Mouse (Mus musculus): ENCODE results near the gene Slc7a10.
A peak's percentile ranks its signal among the peaks of the same experiment; 100 is the strongest.

Slc7a10 gene

DNA sequence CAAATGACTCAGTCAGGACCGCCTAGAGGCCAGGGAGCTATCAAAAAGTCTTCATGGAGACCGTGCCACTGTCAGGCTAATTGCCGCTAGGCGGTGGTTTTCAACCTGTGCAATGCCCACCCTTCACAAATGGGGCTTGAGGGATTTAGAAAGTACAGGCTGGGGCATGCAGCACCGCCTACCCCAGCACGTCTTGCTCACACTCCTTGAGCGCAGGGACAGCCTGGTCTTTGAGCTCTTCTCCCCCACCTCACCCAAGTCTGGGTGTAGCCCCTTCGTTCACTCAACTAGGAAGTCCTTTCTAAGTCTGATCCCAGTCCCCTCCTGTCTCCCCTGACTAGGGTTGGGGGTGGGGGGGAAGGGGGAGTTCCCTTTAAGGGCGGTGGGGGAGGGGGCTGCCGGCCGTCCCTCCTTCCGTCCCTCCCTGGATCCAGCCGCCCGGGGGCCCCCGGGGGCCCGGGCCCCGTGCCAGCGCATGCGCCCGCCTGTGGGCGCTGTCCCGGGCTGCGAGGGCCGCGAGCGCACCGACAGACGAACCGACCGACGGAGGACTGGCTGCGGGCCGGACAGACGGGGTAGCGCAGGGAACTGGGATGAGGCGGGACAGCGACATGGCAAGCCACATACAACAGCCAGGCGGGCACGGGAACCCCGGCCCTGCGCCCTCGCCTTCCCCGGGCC lies at the start of gene Slc7a10:
Slc7a10 (plus strand) TSS at position 497 of the 681 bp plus-strand sequence.
- no peak for DNase-seq

DNA sequence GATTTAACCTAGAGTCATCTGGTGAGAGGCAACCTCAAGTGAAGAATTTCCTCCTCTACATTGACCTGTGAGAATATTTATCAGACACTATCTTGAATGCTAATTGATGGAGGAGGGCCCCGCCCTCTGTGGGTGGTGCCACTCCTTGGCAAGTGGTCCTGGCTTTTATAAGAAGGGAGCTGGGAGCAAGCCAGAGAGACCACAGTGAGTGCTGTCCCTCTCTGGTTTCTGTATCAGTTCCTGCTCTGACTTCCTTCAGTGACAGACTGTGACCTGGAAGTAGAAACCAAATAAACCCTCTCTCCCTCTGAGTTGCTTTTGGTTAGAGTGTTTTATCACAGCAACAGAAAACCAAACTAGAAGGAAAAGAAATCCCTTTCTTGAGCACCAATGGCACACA lies 48.7 kb upstream of the Slc7a10 start:
- no peak for DNase-seq

DNA sequence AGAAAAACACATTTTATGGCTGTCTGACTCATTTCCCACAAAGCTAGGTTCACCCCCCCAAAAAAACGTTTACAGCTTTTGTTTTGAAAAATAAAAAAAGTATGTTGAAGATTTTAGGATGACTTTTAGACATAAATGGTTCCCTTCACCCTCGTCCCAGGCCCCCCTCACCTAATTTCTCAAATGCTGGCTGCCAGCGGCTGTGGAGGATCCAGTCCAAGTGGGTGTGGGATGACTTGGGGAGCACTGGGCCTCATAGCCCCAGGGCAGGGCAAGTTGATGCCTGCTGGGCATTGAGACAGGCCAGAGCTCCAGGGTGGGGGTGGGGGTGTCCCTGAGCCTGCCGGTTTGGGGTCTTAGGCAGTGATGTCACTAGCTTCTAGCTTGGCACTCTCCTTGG lies 47.7 kb upstream of the Slc7a10 start:
- DNase-seq: no peak

DNA sequence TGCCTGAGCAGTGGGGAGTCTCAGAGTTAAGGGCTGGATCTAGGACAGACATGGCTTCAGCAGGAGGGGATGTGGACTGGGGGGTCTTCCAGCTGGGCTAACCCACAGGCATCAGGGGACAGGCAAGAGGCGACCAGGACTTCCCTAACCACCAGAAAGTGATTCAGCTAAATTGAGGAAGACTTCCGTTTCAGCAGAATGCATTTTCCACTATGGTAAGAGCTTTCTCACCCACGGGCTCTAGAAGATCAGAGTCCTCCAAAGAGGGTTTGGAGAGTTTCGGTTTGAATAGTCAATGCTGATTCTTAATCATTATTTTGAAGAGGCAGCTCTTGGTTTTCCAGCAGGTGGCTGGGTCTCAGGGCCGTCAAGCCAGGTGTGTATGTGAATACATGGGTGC lies 46.3 kb upstream of the Slc7a10 start:
- DNase-seq: no peak

- peak; percentile 61 to 89 for DNase-seq
Measured at GRCm38 (mm10) chr7:35141519-35141918, 44.7 kb upstream of the Slc7a10 start.

GRCm38 (mm10) chr7:35142522-35142921 lies 43.7 kb upstream of the Slc7a10 start:
- DNase-seq: no peak

GRCm38 (mm10) chr7:35143864-35144618 lies 42.1 kb upstream of the Slc7a10 start:
- DNase-seq: peak; percentile 88 to 97

DNA sequence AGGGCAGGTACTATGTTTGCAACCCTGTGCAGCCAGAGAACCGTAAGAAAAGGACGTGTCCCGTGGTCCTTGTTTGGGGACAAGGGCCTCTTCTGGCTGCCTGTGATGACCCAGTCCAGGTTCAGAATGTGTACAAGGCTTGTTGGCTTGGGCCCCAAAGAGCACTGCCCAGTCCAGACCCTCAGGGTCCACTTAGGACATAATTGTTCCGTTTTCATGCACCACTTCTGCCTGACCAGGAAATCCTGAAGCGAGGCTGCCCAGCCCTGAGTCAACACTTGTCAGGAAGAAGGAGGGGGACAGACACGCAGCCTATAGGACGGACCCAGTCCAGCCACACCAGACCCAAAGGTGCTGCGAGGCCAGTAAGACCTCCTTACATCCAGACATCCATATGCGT lies 41.1 kb upstream of the Slc7a10 start:
- DNase-seq: no peak

GRCm38 (mm10) chr7:35146269-35146668 lies 39.9 kb upstream of the Slc7a10 start:
- peak; percentile 78 to 91 for DNase-seq

DNA sequence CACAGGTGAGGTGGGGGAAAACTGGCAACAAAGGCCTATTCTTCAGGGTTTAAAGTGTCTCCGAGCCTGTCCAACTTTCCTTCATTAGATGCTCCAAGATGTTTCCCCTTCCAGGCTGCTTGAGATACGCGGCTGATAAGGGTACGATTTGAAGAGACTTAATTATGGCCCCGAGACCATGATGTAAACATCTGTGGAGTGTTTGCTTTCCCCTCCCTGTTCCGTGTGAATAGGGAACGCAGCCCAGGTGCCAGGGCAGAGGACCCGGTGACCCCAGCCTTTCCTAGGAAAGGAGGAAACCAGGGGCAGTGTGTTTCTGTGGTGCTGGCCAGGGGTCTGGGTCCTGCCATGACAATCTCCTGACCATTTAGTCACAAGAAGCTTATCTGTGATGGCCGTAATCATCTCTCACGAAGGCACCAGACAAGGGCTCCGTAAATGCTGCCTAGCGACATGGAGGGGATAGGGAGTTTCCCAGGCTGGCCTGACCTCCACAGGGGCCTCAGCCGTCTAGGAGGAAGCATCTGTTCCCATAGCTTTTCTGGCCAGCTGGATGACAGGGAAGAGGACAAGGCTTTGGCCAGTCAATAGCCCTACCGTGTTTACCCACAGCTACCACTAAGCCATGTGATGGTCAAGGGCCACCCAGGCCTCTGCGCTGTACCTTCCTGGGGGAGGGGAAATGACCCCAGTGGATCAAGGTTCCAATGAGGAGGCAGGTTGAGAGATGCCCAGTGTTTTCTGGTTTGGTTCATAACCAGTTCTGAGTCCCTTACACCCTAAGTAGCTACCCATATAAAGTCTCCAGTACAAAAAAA lies 36.4 kb upstream of the Slc7a10 start:
- no peak for DNase-seq

DNA sequence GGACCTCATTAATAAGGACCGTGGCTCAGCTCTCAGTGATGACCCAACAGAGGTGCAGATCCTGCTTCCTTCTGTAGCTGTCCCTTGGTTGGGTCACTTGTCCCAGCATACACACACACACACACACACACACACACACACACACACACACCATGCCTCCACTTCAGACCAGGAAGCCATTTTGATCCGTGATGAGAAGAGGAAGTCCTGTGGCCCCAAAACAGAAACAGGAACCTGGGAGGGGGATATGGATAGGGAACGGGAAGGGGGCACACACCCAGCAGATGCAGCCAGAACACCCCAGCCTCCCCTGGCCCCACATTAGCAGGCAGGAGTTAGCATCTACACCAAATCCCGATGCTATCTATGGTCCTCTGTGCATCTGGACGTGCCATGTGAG lies 35.3 kb upstream of the Slc7a10 start:
- DNase-seq: no peak

GRCm38 (mm10) chr7:35154449-35154848 lies 31.7 kb upstream of the Slc7a10 start:
- no peak for DNase-seq

GRCm38 (mm10) chr7:35156561-35157477 lies 29.4 kb upstream of the Slc7a10 start:
- DNase-seq: no peak

DNA sequence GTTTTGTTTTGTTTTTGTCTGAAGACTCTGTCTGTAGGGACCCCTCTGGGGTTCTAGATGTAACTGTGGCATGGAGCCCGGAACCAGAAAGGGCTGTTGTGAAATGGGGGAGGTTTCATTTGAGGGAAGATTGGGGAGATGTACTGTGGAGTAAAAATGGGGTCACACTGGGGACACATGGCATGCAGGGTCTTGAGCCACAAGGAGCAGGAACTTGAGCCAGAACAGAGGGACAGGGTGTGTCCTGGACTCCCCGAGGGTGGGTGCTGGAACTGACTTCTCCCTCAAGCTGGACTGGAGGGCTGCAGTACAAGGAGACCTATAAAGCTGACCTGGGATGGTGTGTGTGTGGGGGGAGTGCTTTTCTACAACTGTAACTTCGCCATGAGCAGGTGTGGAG lies 28.7 kb upstream of the Slc7a10 start:
- DNase-seq: no peak

DNA sequence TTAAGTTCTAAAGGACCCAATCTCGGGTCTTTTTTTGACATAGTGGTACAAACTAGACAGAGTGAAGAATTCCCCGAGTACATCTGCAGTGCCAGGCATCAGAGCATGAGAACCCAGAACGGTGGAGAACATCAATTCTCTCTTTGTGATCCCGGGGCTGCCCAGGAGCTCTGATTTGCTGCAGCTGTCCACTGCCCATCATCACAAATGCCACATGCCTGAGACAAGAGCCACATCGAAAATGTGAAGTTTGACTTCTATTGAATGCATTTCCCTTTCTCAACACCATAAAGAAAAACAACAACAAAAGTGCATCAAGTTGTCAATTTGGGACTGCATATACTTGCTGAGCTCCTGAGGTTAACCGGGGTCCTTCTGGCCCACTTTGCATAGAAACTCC lies 23.7 kb upstream of the Slc7a10 start:
- no peak for DNase-seq

DNA sequence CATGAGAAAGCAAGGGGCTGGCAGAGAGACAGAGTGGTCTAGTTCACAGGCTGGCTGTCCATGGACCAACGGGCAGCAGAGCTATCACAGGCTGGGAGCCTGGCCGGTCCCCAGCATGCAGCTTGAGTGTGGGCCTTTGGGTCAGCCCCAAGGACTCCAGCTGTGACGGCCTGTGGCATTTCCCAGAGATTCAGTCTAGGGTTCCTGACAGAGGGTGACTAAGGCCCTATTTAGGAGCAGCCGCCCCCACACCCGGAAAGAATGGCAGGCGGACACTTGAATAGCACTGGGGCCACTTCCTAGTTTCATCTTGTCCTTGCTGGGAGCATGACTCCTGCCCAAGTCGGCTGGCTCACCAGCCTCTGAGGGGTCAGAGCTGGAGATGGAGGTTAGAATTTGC lies 22.6 kb upstream of the Slc7a10 start:
- no peak for DNase-seq

DNA sequence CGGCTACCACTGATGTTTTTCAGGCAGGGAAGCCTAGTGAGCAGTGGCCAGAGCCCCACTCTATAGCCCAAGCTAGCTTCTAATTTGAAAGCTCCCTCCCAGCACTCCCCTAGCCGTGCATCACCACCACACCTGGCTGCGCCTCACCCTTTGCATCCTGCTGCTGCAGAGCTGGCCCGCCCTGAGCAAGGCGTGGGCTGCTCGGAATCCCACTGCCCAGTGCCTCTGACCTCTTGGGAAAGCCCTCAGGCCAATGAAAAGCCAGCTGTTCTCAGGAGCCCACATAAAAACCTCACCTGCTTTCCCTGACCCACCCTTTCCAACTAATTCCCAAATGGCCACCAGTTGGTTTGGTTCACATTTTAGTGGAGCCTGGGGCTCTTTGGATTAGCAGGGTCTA lies 22.1 kb upstream of the Slc7a10 start:
- no peak for DNase-seq

- no peak for DNase-seq
Measured at GRCm38 (mm10) chr7:35166988-35167387, 19.2 kb upstream of the Slc7a10 start.

DNA sequence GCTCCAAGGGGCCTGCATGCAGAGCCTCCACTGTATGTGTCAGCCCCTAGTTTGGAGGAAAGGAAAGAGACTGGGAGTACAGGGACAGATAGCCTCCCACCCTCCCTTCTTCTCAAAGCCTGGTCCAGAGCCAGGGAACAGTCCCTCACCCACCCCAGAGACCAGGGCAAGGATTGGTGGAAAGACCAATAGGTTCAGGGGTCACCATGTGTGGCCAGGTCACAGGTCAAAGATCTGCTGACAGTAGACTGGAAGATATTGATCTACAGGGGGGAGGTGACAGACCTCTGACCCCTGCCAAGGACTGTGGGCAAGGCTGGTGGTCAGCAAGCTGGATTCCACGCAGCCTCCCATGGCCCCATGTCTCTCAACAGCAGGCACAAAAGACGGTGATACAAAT lies 18.3 kb upstream of the Slc7a10 start:
- DNase-seq: no peak

GRCm38 (mm10) chr7:35169341-35169740 lies 16.8 kb upstream of the Slc7a10 start:
- peak; percentile 89 to 95 for DNase-seq

DNA sequence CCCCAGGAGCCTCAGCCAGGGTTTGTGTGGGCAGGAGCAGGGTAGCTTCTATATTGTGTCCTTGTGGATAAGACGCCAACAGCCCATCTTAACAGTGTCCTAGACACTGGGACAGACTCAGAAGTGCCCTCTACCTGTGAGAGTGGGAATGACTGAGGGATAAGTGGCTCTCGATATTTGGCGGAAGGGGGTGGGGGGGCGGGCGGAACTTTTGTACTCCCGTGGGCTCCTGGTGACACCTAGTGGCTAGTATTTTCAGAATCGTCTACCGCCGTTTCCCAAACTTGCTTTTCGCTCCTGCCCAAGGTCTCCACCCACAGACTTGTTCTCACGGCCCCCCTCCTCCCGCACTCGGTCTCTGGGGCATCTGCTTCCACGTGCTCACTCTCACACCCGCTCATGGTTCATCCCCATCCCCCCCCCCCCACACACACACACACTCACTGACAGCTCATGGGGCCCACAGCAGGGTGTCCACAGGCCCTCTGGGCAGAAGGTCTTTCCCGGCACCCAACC lies 14.3 kb upstream of the Slc7a10 start:
- peak; percentile 82 to 93 for DNase-seq

DNA sequence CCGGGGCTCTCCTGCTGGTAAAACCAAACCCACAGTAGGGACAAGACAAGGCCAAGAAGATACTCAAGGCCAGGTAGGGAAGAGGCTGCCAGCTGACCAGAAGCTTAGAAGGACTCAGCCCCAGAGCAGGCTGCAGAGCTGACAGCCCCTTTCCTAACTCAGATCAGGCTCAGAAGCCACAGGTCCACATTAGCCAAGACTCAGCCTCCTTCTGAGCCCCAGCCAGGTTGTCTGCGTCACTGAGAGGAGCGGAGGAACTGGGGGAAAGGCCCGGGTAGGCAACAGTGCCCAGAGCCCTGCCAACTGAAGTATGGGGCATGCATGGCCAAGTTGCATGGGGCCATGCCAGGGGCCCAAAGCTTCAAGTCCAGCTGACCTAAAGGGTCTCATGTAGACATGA lies 13.7 kb upstream of the Slc7a10 start:
- DNase-seq: no peak
